Mouse (Mus musculus) stomach, postnatal 0 days (tissue): ENCODE measurements around the gene Mfsd1.

ENCODE experiments used
- CTCF ChIP-seq: IDR thresholded peaks from 2 replicates; pipeline ENCODE4 v1.5.1; 2016; ENCODE audit warnings: antibody characterized with exemption, low read depth, mild to moderate bottlenecking, moderate library complexity
- EP300 ChIP-seq: optimal IDR thresholded peaks from 2 replicates; pipeline ENCODE3; 2016; ENCODE audit warnings: antibody characterized with exemption

GRCm38 (mm10) chr3:67573523-67573922 lies 9.0 kb upstream of the Mfsd1 start:
- TF ChIP-seq CTCF (peak; percentile 28; the same call in 1 of the 2 replicates), EP300 (no peak)
